Mouse (Mus musculus): ENCODE data around the gene Olfr476. TPM values are rescaled to one million over a fixed set of nuclear protein-coding genes. Genes with fewer than 3 reads are reported as not detected.
"Not testable (repeated sequence)": the region's sequence is repeated elsewhere in the genome, so short reads cannot be mapped to it uniquely, and the experiment has no call there.

Olfr476 gene
- not detected in 2 replicates for polyA plus RNA-seq (2015; fragmentation: Nextera tagmentation; extraction: Ambion mirVana)

GRCm38 (mm10) chr7:107964503-107964902, at the start of gene Olfr476:
Olfr476 (plus strand) TSS chr7:107964803.
- Histone ChIP-seq H3K36me3 (replicated peaks) (no peaks in the 10 kb centered on the region), H3K27me3 (no peaks in the 10 kb centered on the region), H3K9me3 (replicated peaks) (no peaks in the 10 kb centered on the region), H3K4me1 (replicated peaks) (no peaks in the 10 kb centered on the region), H3K27ac (replicated peaks) (no peak within 1 kb of the TSS), H3K9ac (no peak within 1 kb of the TSS), H3K4me3 (replicated peaks) (no peak within 1 kb of the TSS), H3K4me2 (no peak within 1 kb of the TSS)
- WGBS (ENCODE audit: insufficient replicate concordance) = 30% methylated on average over 1 of the region's 1 CpGs
- ATAC-seq (ENCODE audit: insufficient read depth) = no peak

- no peak for ATAC-seq (ENCODE audit: insufficient read depth)
- no peak within 1 kb of the TSS for H3K4me2 ChIP-seq
- H3K9me3 ChIP-seq (replicated peaks) = no peaks in the 10 kb centered on the region
- H3K4me3 ChIP-seq (replicated peaks) = no peak within 1 kb of the TSS
- H3K4me1 ChIP-seq (replicated peaks) = no peaks in the 10 kb centered on the region
- no peak within 1 kb of the TSS for H3K27ac ChIP-seq (replicated peaks)
- no peaks in the 10 kb centered on the region for H3K36me3 ChIP-seq (replicated peaks)
- H3K27me3 ChIP-seq = no peaks in the 10 kb centered on the region
- H3K9ac ChIP-seq = no peak within 1 kb of the TSS
- 87% methylated on average over 1 of the region's 1 CpGs for WGBS (ENCODE audit: insufficient replicate concordance)
Measured at GRCm38 (mm10) chr7:107930146-107930545, 34.5 kb upstream of the Olfr476 start, which contains the start of gene Olfr473. Olfr473 (plus strand) TSS chr7:107930446.

- not testable (repeated sequence) for ATAC-seq (ENCODE audit: insufficient read depth)
Measured at GRCm38 (mm10) chr7:107952539-107952938, 12.1 kb upstream of the Olfr476 start.

GRCm38 (mm10) chr7:107954343-107954742, 10.3 kb upstream of the Olfr476 start, which contains the start of gene Olfr474:
Olfr474 (plus strand) TSS chr7:107954643.
- H3K9me3 ChIP-seq (replicated peaks) = no peaks in the 10 kb centered on the region
- no peak for ATAC-seq (ENCODE audit: insufficient read depth)
- no peak within 1 kb of the TSS for H3K9ac ChIP-seq
- no peaks in the 10 kb centered on the region for H3K4me1 ChIP-seq (replicated peaks)
- H3K27me3 ChIP-seq = no peaks in the 10 kb centered on the region
- no peak within 1 kb of the TSS for H3K4me3 ChIP-seq (replicated peaks)
- no peaks in the 10 kb centered on the region for H3K36me3 ChIP-seq (replicated peaks)
- H3K27ac ChIP-seq (replicated peaks) = no peak within 1 kb of the TSS
- 58% methylated on average over 1 of the region's 1 CpGs for WGBS (ENCODE audit: insufficient replicate concordance)
- no peak within 1 kb of the TSS for H3K4me2 ChIP-seq

More at GRCm38 (mm10) chr7:107952539-107952938, 12.1 kb upstream of the Olfr476 start:
- H3K27me3 ChIP-seq; H3K36me3 ChIP-seq (replicated peaks); H3K4me1 ChIP-seq (replicated peaks); H3K9ac ChIP-seq; H3K27ac ChIP-seq (replicated peaks); H3K9me3 ChIP-seq (replicated peaks); H3K4me2 ChIP-seq; H3K4me3 ChIP-seq (replicated peaks): not testable (repeated sequence)
- WGBS (ENCODE audit: insufficient replicate concordance) = 89% methylated on average over 12 of the region's 12 CpGs

- WGBS (ENCODE audit: insufficient replicate concordance) = 48% methylated on average over 2 of the region's 2 CpGs
- H3K36me3 ChIP-seq (replicated peaks) = no peaks in the 10 kb centered on the region
- H3K9ac ChIP-seq = no peak within 1 kb of the TSS
- no peak for ATAC-seq (ENCODE audit: insufficient read depth)
- no peak within 1 kb of the TSS for H3K4me3 ChIP-seq (replicated peaks)
- H3K27me3 ChIP-seq = no peaks in the 10 kb centered on the region
- H3K27ac ChIP-seq (replicated peaks) = no peak within 1 kb of the TSS
- no peak within 1 kb of the TSS for H3K4me2 ChIP-seq
- no peaks in the 10 kb centered on the region for H3K9me3 ChIP-seq (replicated peaks)
- no peaks in the 10 kb centered on the region for H3K4me1 ChIP-seq (replicated peaks)
Measured at GRCm38 (mm10) chr7:107986393-107986792, 21.8 kb downstream of the Olfr476 start, which contains the start of gene Olfr477. Olfr477 (plus strand) TSS chr7:107986693.

GRCm38 (mm10) chr7:108014256-108014655, 49.7 kb downstream of the Olfr476 start:
- H3K27me3 ChIP-seq; H3K27ac ChIP-seq (replicated peaks); H3K36me3 ChIP-seq (replicated peaks); H3K9me3 ChIP-seq (replicated peaks); ATAC-seq (ENCODE audit: insufficient read depth); H3K4me1 ChIP-seq (replicated peaks); H3K9ac ChIP-seq; H3K4me3 ChIP-seq (replicated peaks); H3K4me2 ChIP-seq: not testable (repeated sequence)

Other genes starting within 250 kb of the Olfr476 start
- gene Cyb5r2, start 206.8 kb upstream of the Olfr476 start, polyA plus RNA-seq (2015; fragmentation: Nextera tagmentation; extraction: Ambion mirVana) = not detected in 2 replicates
- not detected in 2 replicates for gene Ovch2, start 163.6 kb upstream of the Olfr476 start, polyA plus RNA-seq (2015; fragmentation: Nextera tagmentation; extraction: Ambion mirVana)
- not detected in 2 replicates for gene Olfr467, start 152.5 kb upstream of the Olfr476 start, polyA plus RNA-seq (2015; fragmentation: Nextera tagmentation; extraction: Ambion mirVana)
- not detected in 2 replicates for gene Olfr469, start 139.3 kb upstream of the Olfr476 start, polyA plus RNA-seq (2015; fragmentation: Nextera tagmentation; extraction: Ambion mirVana)
- gene Olfr470, start 117.3 kb upstream of the Olfr476 start, polyA plus RNA-seq (2015; fragmentation: Nextera tagmentation; extraction: Ambion mirVana) = not detected in 2 replicates
- not detected in 2 replicates for gene Olfr472, start 66.9 kb upstream of the Olfr476 start, polyA plus RNA-seq (2015; fragmentation: Nextera tagmentation; extraction: Ambion mirVana)
- not detected in 2 replicates for gene Olfr473, start 34.4 kb upstream of the Olfr476 start, polyA plus RNA-seq (2015; fragmentation: Nextera tagmentation; extraction: Ambion mirVana)
- not detected in 2 replicates for gene Olfr474, start 10.2 kb upstream of the Olfr476 start, polyA plus RNA-seq (2015; fragmentation: Nextera tagmentation; extraction: Ambion mirVana)
- gene Olfr477, start 21.9 kb downstream of the Olfr476 start, polyA plus RNA-seq (2015; fragmentation: Nextera tagmentation; extraction: Ambion mirVana) = not detected in 2 replicates
- gene Olfr478, start 69.2 kb downstream of the Olfr476 start, polyA plus RNA-seq (2015; fragmentation: Nextera tagmentation; extraction: Ambion mirVana) = not detected in 2 replicates
- not detected in 2 replicates for gene Olfr479, start 85.9 kb downstream of the Olfr476 start, polyA plus RNA-seq (2015; fragmentation: Nextera tagmentation; extraction: Ambion mirVana)
- not detected in 2 replicates for gene Olfr480, start 102.5 kb downstream of the Olfr476 start, polyA plus RNA-seq (2015; fragmentation: Nextera tagmentation; extraction: Ambion mirVana)
- not detected in 2 replicates for gene Olfr481, start 115.1 kb downstream of the Olfr476 start, polyA plus RNA-seq (2015; fragmentation: Nextera tagmentation; extraction: Ambion mirVana)
- 0.09 TPM in 1 of 2 replicates, not detected in the other for gene Olfr482, start 132.8 kb downstream of the Olfr476 start, polyA plus RNA-seq (2015; fragmentation: Nextera tagmentation; extraction: Ambion mirVana)
- not detected in 2 replicates for gene Olfr483, start 136.0 kb downstream of the Olfr476 start, polyA plus RNA-seq (2015; fragmentation: Nextera tagmentation; extraction: Ambion mirVana)
- gene Olfr484, start 162.6 kb downstream of the Olfr476 start, polyA plus RNA-seq (2015; fragmentation: Nextera tagmentation; extraction: Ambion mirVana) = not detected in 2 replicates
- gene Olfr485, start 195.1 kb downstream of the Olfr476 start, polyA plus RNA-seq (2015; fragmentation: Nextera tagmentation; extraction: Ambion mirVana) = not detected in 2 replicates
- gene Olfr486, start 207.9 kb downstream of the Olfr476 start, polyA plus RNA-seq (2015; fragmentation: Nextera tagmentation; extraction: Ambion mirVana) = not detected in 2 replicates
- not detected in 2 replicates for gene Olfr487, start 249.8 kb downstream of the Olfr476 start, polyA plus RNA-seq (2015; fragmentation: Nextera tagmentation; extraction: Ambion mirVana)